Mouse (Mus musculus): Measurements from ENCODE around the gene Tmf1. TPM values are rescaled to one million over a fixed set of nuclear protein-coding genes. Genes with fewer than 3 reads are reported as not detected.

Tmf1 gene
- total RNA-seq (2021) = 10 to 100 TPM; 48.4 to 52.3 TPM
- long read RNA-seq, experiment 1, full-length matches to known transcripts = 7 of 12 reads
- long read RNA-seq, experiment 1, partial matches to known transcripts = 1 of 12 reads
- long read RNA-seq, experiment 1, other reads (novel, unspliced or antisense) = 4 of 12 reads
- long read RNA-seq, experiment 2, full-length matches to known transcripts = 15 of 19 reads
- long read RNA-seq, experiment 2, partial matches to known transcripts = 1 of 19 reads
- long read RNA-seq, experiment 2, other reads (novel, unspliced or antisense) = 3 of 19 reads

- peak; percentile 96 to 97 for DNase-seq (ENCODE audit: low spot score in 2 of 2)
- peak within 1 kb of the TSS; percentile 95 for H3K27ac ChIP-seq
- H3K4me3 ChIP-seq = peak within 1 kb of the TSS; percentile 82
- no peak for TF ChIP-seq CTCF (conservative IDR thresholded peaks at IDR 0.05)
Observed at GRCm38 (mm10) chr6:97178491-97179366, at the start of gene Tmf1. TSS of gene Tmf1 (minus strand) at chr6:97179122.

DNA sequence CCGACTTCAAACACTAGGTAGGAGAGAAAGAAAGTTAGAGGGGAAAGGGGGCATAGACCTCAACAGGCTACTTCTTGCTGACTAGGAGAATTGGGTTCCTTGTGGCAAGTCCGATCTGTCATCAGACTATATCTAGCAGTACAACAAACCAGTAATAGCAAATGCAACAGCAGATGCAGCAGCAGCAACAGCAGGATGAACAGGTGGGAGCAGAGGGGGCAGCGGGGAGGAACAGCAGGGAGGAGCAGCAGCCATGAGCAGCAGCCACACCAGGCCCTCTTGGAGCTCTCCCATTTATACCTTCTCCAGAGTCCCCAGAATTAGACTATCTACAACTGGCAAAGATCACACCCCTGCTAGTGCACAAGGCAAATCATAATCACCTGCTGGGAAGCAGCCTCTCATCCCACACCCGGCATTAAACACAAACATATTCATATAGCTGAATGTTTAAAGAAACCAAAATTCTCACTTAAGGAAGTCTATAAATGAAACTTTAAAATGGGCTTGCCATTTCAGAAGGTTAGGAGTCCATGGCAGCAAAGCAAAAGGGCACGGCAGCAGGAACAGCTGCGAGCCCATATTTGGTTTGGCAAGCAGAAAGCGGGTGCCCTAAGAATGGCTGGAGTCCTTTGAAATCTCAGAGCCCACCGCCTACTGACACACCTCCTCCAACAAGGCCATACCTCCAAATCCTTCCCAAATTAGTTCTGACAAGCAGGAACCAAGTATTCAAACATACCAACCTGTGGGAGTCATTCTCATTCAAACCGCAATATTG is 48.3 kb upstream of the Tmf1 start:
- TF ChIP-seq CTCF (conservative IDR thresholded peaks at IDR 0.05) = no peak
- H3K27ac ChIP-seq = no peak overlapping the region
- no peak for DNase-seq (ENCODE audit: low spot score in 2 of 2)
- H3K4me3 ChIP-seq = no peak overlapping the region

GRCm38 (mm10) chr6:97226083-97226491 is 47.2 kb upstream of the Tmf1 start:
- H3K27ac ChIP-seq = no peak overlapping the region
- TF ChIP-seq CTCF (conservative IDR thresholded peaks at IDR 0.05) = no peak
- no peak overlapping the region for H3K4me3 ChIP-seq
- no peak for DNase-seq (ENCODE audit: low spot score in 2 of 2)

DNA sequence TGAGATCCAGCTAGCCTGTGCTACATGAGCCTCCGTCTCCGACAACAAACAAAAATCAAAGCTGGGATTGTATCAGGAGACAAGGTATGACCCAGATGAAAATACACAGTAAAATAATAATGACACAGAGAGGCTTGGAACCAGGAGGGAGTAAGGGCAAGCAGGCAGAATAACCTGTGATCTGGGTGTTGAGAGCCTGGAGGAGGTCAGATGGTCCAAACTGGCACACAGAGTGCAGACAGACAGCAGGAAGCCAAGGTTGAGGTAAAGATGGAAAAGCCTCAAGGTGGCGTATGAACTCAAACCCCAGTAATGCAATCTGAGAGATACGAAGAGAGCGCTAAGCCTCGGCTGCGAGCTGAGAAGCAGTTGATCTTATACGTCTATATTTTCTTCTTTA is 45.6 kb upstream of the Tmf1 start:
- no peak for DNase-seq (ENCODE audit: low spot score in 2 of 2)
- no peak for TF ChIP-seq CTCF (conservative IDR thresholded peaks at IDR 0.05)
- no peak overlapping the region for H3K4me3 ChIP-seq

GRCm38 (mm10) chr6:97223566-97223965 is 44.6 kb upstream of the Tmf1 start:
- TF ChIP-seq CTCF (conservative IDR thresholded peaks at IDR 0.05) = no peak
- H3K27ac ChIP-seq = no peak overlapping the region
- H3K4me3 ChIP-seq = no peak overlapping the region
- DNase-seq (ENCODE audit: low spot score in 2 of 2) = no peak

More for the DNA sequence above, 45.6 kb upstream of the Tmf1 start:
- no peak overlapping the region for H3K27ac ChIP-seq

GRCm38 (mm10) chr6:97222931-97223467 is 44.1 kb upstream of the Tmf1 start:
- TF ChIP-seq CTCF (conservative IDR thresholded peaks at IDR 0.05) = no peak
- Histone ChIP-seq H3K27ac (no peak overlapping the region), H3K4me3 (no peak overlapping the region)
- DNase-seq (ENCODE audit: low spot score in 2 of 2) = no peak

DNA sequence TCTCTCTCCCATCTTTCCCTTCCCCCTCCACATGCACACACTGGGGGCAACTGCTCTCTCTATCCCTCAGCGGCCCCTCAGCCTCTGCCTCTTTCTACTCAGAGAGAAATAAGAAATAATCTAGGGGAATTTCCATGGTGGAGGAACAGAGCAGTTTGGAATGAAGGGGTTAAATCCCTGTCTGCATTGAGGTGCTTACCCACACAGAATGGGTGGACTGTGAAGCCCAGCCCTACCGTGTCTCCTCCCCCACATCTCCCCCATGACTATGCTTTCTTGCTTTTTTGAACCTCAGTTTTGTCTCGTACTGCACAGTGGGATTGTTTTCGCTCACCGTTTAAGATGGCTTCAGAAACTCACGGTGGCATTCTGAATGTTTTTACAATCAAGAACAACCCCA is 43.4 kb upstream of the Tmf1 start:
- Histone ChIP-seq H3K4me3 (no peak overlapping the region), H3K27ac (peak overlapping the region; percentile 87; the same call in 1 of the 2 replicates)
- TF ChIP-seq CTCF (conservative IDR thresholded peaks at IDR 0.05) = no peak

GRCm38 (mm10) chr6:97221205-97222025 is 42.5 kb upstream of the Tmf1 start:
- Histone ChIP-seq H3K4me3 (peak overlapping the region; percentile 3; the same call in 1 of the 2 replicates), H3K27ac (peak overlapping the region; percentile 87)
- TF ChIP-seq CTCF (conservative IDR thresholded peaks at IDR 0.05) = no peak
- DNase-seq (ENCODE audit: low spot score in 2 of 2) = peak; percentile 65 to 84

More for the DNA sequence above, 43.4 kb upstream of the Tmf1 start:
- no peak for DNase-seq (ENCODE audit: low spot score in 2 of 2)

DNA sequence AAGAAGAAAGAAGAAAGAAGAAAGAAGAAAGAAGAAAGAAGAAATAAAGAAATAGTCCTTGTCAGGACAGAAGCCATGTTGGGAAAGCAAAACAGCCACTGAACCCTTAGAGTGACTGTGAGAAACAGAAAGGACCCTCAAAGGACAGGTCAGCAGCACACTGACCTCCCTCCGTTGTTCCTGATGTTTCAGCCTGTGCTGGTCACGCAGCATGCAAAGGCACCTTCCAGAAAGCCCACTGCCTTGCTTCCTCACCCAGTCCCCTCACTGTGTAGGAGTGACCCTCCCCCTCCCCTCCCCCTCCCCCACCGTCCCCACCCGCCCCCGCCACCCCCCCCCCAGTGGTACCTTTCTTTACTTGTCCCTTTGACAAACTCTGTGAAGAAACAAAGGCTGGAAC is 41.8 kb upstream of the Tmf1 start:
- no peak for TF ChIP-seq CTCF (conservative IDR thresholded peaks at IDR 0.05)
- no peak overlapping the region for H3K4me3 ChIP-seq
- no peak for DNase-seq (ENCODE audit: low spot score in 2 of 2)
- H3K27ac ChIP-seq = peak overlapping the region; percentile 87; the same call in 1 of the 2 replicates

- no peak for TF ChIP-seq CTCF (conservative IDR thresholded peaks at IDR 0.05)
- H3K4me3 ChIP-seq = no peak overlapping the region
- no peak for DNase-seq (ENCODE audit: low spot score in 2 of 2)
- no peak overlapping the region; the same call in 1 of the 2 replicates for H3K27ac ChIP-seq
Observed at GRCm38 (mm10) chr6:97216154-97216821, 37.4 kb upstream of the Tmf1 start.

GRCm38 (mm10) chr6:97211981-97212380 is 33.1 kb upstream of the Tmf1 start:
- DNase-seq (ENCODE audit: low spot score in 2 of 2) = peak in 1 of 2 experiments; percentile 19
- H3K27ac ChIP-seq = peak overlapping the region; percentile 88
- H3K4me3 ChIP-seq = peak overlapping the region; percentile 98
- no peak for TF ChIP-seq CTCF (conservative IDR thresholded peaks at IDR 0.05)
